Mouse (Mus musculus) retina, embryonic 14.5 days (tissue): ENCODE results near the gene Myocd.

ENCODE experiments used
- DNase-seq: peaks from one replicate; pipeline ENCODE4 v3.0.0-alpha.2; 2015; ENCODE audit warnings: low spot score

The Myocd gene

DNA sequence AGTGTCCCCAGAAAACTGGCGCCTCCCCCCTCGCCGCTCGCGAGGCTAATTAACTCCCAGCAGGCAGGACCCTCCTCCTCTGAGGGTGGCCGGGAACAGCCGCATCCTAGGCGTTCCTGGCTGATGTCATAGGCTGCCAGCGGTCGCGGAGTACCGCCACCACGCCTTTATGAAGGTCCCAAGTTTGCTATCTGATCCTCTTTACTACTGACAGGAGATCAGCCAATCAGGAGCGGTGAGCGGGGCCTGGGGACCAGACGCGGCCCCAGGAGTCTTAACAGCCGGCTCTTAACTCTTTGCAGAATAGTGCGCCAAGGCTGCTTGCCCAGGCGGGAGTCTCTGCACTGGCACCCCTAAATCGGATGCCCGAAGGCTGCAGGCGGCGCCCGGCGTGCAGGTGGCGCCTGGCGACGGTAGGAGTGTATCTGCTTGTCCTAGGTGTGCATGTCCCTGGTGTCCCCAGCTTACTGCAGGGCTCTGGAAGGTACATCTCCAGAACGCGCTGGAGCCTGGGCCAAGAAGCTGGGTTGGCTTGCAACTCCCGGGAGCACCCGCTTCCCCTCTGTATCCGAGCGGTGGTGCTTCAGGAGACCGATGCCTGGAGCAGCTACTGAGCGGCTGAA is at the start of gene Myocd:
Myocd (minus strand) TSS at position 139 of the 623 bp plus-strand sequence.
- DNase-seq: peak; percentile 73

DNA sequence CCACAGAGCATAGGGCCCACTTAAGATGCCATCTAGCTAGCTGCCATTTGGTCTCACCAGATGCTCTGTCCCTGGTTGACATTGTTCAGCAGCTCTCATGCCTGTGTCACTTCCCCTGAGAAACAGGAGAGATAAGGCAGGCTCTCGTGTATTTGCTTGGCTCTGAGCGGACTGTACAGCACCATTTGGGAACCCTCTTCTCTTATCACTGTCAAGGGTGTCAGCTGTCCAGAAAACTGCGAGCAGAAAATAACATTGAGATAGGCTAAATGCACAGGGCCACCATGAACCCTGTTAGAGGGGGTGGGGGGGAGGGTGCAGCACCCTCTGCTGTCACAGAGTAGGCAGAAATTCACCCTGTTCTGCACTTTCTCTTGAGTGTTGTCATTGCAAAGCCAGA is 34.0 kb upstream of the Myocd start:
- DNase-seq: no peak

DNA sequence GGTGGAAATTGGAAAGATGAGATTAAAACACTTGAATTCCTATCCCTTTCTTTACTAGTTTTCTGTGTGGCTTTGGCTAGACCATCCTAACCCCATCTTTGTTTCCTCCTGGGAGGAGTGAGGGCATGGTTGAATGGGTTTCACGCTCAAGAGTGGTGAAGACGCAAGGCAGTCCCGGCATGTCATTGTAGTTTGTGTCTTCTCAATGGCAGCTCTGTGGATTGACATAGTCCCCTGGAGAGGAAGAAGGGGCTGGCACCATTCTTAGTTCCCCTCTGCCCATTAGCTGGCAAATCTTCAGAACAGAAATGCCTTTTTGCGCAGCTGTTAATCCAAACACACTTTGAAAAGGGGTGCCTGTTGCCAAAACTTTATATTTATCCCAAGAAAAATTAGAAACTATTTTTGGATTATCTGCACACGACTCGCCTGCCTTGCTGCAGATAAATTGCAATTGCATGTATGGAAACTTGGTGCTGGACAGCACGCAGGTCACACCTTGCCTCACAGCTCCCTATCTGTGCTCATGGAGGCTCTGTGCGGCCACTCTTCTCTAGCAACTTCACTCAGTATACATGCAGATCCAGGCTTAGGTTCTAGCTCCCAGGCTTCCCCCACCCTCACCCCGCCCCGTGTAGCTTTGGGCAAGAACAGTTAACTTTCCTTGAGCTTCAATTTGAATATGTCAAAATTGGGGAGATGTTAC is 24.5 kb upstream of the Myocd start:
- DNase-seq: no peak

DNA sequence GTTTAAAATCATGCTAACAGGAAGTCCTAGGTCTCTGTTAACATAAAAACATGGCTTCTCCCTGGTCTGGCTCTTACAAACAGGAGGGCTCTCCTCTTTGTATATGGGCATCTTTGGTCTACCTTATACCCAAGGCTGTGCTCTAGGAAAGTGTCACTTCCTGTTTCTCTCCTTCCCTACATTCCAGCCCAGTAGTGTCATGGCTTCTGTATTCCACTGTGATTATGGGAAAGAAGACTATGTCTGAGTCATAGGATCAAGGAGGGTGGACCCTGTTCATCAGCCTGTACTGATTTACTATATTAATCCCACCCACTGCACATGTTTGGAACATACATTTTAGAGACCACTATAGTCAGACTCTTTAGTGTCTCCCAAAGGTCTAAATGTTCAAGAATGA is 23.2 kb upstream of the Myocd start:
- no peak for DNase-seq

DNA sequence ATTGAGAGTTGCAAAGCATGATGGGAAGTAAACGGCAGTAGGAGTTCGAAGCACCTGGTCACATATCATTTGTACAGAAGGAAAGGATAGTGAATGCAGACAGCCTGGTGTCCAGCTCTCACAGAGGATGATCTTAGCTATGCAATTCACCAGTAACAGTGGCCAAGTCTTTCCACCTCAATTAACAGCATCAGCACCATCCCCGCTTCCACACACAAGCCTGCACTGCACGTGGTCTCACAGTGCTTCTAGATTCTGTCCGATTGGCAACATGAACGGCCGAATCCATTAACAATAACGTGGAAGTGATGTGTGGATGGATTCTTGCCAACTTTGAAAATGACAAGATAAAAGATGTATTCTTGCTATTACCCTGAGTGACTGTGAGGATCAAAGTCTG is 17.9 kb upstream of the Myocd start:
- DNase-seq: no peak

DNA sequence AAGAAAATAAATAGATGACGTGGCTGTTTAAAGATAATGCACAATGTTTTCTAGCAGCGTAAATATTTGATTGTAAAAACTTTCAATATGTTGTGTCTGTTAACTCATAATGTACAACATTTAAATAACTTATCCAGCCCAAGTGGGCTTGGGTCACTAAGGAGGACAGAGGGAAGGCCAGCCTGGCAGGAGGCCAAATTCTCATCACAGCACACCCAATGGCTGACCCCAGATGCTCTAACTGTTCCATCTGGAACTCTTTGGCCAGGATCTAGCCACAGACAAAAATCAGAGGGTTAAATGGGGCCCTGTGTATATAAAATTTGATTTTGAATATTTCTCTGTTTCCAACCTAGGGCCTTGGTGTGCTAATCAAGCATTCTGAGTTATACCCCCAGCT is 16.4 kb upstream of the Myocd start:
- no peak for DNase-seq

DNA sequence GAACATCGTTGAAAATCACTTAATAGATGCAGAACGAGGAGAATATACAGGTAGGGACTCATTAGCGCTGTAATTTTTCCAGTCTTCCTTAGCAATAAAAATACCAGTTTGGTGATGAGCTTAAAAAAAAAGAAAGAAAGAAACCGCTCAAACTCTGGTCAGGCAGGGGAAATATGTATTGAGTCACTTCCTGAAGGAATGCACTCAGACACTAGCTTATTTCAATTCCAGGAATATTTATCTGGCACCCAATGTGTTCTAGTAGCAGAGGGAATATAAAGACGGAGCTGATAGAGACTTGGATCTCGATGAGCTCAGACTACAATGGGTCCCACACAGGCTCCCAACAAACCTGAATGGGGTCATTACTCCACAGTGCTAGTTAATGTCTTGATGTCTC is 5.7 kb upstream of the Myocd start:
- DNase-seq: no peak

DNA sequence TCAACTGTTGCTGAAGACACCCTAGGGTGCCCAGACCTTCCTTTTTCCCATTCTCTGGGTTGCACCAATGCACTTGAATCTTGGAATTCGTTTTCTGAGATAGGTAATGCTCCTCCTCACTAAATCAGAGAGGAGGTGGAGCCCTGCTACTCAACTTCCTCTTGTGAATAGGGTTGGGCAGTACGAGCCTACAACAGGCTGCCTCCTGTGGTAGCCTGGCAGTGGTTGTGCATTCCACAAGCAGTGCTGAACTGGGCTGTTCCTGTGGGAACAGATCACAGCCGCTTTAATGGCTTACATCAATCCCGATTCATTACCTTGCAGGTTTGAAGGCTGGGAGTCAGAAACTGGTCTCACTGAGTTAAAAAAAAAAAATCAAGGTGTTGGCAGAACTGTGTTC is 1.2 kb upstream of the Myocd start:
- no peak for DNase-seq

DNA sequence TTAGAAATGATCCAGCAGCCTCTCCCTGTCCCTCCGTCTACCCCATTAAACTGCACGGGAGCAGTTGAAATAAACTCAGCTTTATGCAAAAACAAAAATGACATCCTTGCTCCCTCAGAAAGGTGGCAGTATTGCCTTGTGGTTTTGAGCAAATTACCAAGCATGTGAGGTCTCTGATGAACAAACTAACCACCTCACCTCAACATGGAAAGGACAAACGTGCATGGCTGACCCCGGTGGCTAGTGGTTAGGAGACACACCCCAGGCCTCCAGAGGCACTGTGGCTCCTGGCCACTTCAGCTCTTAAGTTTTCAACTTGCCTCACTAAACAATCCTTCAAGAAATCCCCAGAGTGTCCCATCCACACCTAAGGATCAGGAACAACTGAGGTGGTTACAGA is 1.5 kb downstream of the Myocd start:
- DNase-seq: peak; percentile 37

DNA sequence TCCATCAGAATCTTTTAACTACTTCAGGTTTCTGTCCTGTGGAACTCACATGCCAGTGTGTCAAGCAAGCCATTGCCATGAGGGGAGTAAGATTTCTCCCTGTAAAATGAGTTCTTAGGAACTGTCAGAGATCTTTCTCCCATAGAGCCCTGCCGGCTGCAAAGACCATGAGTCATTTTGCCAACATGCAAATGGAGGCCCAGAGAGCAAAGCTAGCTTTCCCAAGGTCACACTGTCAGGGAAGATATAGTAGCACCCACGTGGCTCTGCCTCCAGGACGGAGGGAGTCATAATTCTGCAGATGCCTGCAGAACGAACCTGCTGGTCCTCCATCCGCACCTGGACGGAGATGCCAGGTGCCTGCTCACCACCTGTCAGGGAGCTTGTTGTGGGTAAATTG is 6.3 kb downstream of the Myocd start:
- no peak for DNase-seq

DNA sequence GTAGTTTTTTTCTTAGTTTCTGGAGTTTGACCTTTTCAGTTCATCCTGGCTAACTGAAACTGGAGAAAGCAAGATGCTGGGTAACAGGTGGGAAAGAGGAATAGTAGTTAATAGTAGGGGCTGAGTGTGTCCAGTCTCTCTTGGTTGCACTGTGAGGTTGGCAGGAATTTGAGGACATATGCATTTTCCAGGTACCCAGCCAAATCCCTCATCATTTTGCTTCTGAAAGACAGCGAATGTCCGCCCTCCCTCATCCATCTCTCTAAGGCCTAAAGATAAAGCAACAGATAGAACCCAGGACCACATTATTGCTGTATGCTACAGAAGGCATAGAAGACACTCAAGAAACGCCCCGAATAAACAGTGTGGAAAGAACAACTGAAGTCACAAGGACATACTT is 10.8 kb downstream of the Myocd start:
- DNase-seq: no peak

DNA sequence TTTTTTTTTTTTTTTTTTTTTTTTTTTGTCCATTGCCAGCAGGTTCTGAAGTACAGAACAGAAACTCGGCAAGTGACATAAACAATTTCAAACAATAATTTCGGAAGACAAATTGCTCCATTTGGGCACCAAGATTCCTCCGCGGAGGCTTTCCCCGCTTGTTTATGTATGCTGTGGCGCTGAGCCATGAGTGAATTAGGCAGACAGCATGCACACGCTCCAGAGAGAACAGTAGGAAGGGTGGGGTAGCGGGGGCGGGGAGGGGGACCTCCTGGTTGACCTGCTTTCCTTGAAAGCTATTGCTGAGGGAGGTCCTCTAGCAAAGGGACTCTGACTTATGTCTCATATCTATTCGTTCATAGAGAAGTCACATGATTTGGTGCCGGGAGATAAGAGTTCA is 13.6 kb downstream of the Myocd start:
- peak; percentile 54 for DNase-seq

DNA sequence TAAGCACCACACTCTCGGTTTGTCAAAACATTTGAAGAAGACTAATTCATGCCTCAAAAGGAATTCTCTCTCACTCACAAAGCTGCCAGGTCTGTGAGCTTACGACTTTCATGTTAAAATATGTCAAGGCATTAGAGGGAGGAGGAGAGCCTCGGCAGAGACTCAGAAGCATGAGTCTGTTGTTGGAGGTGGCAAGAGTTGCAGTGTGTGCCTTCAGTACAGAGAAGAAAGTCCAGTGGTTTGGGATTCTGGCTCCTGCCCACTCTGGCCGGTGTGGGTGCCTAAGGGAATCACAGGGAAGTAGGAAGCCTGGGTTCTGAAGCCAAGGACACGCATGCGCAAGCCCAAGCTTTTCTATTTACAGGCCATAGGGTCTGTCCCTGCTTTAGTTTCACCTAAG is 14.2 kb downstream of the Myocd start:
- no peak for DNase-seq

DNA sequence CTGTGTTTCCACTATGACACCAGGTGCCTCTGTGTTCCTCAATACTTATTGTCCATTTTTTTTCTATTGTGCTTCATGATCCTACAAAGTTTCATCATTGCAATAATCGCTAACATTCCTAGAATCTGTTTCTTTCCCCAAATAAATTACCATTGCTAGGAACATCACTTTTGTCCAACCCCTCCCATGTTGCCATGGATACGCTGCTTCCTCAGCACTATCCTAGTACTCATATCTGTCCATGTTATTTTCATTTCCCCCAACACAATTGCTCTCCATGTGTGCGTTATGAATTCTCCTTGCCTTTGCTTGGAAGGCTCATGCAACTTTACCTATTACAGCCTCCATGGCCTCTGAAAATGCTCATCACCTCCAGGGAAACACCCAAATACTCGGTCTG is 19.4 kb downstream of the Myocd start:
- no peak for DNase-seq

DNA sequence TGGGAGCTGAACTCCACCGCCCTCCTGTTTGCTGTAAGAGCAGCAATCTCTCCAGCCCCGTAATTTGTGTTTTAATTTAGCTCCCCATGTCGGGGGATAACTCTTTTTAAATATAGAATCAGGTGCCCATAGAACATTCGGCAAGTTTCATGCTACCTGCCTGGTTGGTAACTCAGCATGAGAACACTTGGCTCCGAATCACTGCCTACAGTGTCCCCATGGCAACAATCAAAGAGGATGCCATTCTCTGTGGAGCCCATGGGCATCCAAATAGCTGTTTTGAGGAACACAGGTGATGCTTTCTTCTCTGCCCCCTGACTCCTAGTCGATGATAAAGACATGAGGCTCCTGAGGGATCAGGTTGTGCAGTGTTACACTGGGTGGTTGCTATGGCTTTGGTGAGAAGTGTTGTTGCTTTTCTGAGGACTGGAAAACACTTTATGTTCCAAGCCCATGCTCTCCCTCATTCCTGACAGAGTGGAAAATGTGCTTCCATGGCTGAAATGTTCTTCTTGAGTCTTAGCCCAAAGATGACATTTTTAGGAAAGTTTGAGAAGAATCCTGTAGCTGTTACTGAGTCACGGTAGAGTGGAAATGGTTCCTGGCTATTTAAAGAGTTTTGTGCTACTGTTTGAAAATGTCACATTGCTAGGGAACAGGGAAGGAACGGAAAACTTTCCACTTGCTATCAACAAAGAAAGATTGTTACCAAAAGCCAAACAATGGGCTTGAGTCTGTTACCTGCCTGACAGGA is 23.3 kb downstream of the Myocd start:
- DNase-seq: no peak

DNA sequence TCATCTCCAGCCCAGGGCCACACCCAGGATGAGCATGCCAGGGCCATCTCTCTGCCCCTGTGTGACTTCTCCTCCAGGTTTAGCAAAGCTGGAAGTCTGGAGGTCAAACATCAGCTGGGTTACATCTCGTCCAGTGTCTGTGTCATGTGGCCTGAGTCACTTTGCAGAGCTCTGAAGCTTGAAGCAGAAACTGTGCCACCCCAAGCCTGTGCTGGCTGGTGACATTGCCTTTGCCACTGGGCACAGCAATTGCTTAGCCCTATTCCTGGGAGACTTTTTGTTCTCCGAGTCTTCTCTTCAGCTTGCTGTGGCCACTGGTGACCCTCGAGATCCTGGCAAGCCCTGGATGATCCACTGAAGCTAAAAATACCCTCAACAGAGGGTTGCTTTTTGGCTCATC is 26.2 kb downstream of the Myocd start:
- DNase-seq: no peak

DNA sequence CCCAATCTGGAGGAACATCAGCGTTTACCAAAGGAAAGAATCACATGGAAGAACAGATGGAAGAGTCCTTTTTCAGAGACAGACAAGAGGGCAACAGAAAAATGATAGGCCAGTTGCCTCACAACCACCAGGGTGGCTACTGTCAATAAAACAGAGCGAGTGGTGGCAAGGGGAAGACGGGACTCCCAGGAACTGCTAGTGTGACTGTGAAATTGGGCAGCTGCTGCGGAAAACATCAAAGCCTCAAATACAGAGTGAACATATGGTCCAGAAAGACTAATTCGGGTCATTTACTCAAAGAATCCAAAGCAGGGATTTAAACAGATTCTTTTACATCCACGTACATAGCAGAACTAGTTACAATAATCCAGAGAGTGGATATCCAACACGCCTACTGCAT is 29.3 kb downstream of the Myocd start:
- DNase-seq: no peak

DNA sequence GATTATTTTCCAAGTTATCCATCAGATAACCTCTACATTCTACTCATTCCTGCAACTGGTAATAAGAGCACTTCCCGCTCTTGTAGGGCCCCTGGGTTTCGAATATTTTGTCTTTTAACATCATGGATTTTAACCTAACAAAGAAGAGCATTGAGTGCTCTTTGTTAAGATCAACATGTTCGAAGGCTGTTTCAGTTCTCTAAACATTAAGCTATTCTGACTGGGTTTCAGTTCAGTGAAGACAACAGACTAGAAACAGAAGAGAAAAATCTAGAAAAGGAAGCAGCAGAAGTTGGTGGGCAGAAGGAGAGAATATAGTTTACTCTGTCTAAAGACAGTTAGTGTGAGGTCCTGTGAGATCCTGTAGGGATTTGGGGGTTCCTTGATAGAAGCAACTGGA is 31.9 kb downstream of the Myocd start:
- no peak for DNase-seq

DNA sequence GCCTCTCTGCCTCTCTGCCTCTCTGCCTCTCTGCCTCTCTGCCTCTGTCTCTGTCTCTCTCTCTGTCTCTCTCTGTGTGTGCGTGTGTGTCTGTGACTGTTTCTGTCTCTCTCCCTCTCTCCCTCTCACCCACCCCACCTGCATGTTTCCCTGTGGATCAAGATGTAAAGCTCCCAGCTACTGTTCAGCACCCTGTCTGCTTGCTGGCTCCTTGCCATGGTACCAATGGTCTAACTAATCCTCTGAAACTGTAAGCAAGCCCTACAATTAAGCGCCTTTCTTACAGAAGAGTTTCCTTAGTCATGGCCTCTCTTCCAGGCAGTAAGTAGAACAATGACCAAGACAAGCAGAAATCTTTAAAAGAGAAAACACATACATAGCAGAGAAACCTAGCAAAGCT is 32.9 kb downstream of the Myocd start:
- no peak for DNase-seq

DNA sequence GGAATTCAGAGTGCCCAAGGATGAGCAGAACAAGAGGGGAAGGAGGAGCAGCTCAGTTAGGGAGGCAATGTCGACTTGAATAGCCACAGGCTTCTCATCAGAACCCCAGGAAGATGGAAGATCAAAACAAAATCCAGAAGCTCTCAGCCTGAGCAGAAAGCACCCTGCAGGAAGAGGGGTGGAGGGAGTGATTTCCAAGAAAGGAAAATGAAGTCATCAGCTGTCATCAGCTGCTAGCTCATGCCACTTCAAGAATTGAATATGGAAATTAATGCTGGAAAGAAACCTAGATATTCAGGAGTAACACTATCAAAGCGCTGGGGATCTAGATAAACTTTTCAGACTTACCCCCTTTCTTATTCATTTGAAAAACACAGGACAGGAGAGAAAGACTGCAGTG is 34.4 kb downstream of the Myocd start:
- DNase-seq: no peak

DNA sequence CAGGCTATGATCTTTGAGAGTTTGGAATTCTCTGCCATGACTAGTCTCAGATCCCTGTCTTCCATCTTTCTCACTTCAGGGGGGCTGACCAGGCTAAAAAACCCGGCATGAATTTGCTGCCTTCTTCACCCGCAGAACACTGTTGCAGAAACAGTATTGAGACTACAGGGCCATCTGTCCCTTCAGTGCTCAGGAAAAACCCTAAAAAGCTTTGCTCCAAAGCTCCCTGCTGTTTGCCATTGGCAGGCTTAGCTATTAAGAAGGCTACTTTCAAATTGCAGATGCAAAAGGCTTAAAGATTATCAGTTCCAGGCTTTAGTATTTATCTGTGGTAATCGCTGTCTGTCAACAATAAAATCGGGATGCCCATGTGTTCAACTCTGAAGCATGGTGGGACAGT is 38.0 kb downstream of the Myocd start:
- DNase-seq: no peak

DNA sequence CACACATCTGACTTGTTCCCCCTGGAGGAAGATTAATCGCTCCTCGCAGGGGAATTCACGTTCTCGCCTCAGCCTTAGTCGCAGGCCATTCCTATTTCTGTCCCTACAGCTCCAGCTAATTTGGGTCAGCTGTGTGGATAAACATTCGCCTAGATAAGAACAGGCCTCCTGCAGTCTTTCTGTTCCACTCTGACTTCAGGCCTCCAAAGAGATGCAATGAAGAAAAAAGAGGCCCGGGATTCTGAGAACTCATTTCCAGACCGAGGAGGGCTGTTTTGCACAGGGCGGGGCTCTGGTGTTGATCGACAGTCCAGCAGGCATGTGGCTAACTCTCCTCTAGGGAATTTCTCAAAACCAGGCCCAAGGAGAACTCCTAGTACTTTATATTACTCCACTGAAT is 43.0 kb downstream of the Myocd start:
- DNase-seq: no peak

DNA sequence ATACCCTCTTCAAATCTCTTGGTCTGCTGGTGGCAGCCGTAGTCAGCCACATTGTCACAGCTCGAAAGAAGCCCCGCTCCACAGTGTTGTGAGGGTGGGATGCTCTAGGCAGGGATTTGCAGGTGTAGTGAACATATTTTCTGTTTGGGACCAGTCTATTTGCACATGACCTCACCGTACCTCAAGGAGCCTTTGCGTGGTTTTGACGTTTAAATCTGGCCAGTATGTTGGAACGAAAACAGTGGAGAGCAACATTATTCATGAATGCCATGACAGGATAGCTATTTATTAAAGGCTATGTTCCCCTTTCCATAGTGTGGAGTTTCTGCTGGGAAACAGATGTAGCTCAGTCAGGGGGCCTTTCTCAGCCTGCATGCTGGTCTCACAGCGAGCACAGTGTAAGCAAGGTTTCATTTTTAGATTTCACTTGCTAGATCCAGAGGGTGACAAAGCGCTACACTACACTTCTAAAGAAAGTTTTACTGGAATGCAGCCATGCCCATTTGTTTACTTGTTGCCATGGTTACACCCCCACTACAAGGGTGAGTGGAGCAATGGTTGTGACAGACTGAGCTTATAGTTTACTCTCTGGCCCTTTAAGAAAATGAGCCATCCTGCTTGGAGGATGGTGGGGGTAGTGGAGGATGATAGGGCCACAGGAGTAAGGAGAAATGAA is 54.7 kb downstream of the Myocd start:
- DNase-seq: peak; percentile 23
